Mouse (Mus musculus) testis, adult 2 months (tissue): ENCODE measurements at regions not wholly inside any gene's neighbourhood (a gene's known extent, or its start where the extent isn't known, plus 50 kb on each side); places are given as distances from the start of the nearest gene placed in this dataset.

Experiments
- CTCF ChIP-seq: fragments of 200-500 bp; IDR thresholded peaks from 2 replicates; pipeline ENCODE4 v1.5.1; 2012; ENCODE audit warnings: low read depth, mild to moderate bottlenecking, inconsistent platforms, low read length, moderate library complexity; ENCODE audit not compliant: control insufficient read depth, insufficient read depth, insufficient replicate concordance
- POLR2A ChIP-seq: fragments of 200-500 bp; IDR thresholded peaks from 2 replicates; pipeline ENCODE4 v1.6.1; 2012; ENCODE audit warnings: low read depth, mild to moderate bottlenecking, inconsistent platforms, low read length, moderate library complexity; ENCODE audit not compliant: control insufficient read depth

DNA sequence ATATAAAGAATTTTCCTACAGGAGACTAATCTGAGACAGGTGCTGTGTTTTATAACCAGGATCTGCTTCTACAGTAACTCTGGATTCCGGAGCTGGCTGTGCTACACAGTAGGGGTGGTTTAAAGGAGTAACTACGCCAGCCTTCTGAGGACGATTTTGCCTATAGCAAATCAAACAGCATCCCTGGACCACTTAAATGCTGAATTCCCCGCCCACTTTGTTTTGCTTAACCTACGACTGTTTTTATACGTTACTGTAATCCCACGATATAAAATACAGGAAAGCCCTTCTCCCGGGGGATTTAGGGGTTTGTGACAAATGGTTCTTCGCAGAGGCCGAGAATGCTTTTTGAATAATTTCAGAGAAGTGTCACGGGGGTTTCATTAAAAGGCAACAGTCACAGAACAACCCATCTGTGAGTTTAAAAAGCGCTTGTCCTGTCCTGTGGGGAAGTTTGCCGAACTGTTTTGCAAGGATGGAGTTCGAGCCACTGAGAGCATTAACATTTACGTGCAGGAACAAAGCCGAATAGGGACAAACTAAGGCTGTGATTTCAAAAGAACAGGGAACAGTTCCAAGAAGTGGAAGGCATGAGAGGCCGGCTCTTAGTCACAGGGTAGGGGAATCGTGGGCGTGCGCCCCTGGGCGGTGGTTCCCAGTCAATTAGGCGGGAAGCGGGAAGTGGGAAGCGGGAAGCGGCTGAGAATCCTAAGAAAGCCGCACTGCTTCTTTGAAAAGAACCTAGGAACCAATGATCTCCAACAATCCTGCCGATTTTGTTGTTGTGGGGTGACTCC is 49.7 kb upstream of the Hnrnpa3 start:
- TF ChIP-seq POLR2A = no peak
- TF ChIP-seq CTCF = no peak
